Mouse (Mus musculus): ENCODE measurements around the gene Sdk1. TPM values are rescaled to one million over a fixed set of nuclear protein-coding genes. Genes with fewer than 3 reads are reported as not detected.

Gene Sdk1
- polyA plus RNA-seq (2012): 0.02 and 0.06 TPM in 2 replicates

GRCm38 (mm10) chr5:141240841-141241543 lies at the start of gene Sdk1:
Gene Sdk1 (plus strand): TSS chr5:141241490.

Other genes starting within 250 kb of the Sdk1 start
- 3.6 and 4.5 TPM in 2 replicates for gene Card11, start 240.9 kb upstream of the Sdk1 start, polyA plus RNA-seq (2012)